Mouse (Mus musculus) hindbrain, embryonic 10.5 days (tissue): Measurements from ENCODE around the gene Gm136. TPM values are rescaled to one million over a fixed set of nuclear protein-coding genes. Genes with fewer than 3 reads are reported as not detected.

Experiments
- DNase-seq: peaks from one replicate; pipeline ENCODE4 v3.0.0-alpha.2; 2017; ENCODE audit warnings: low spot score
- H3K27ac ChIP-seq: fragments of 300-500 bp; sonication (generic); 2 replicates; pipeline ENCODE4 v1.5.1; 2016; ENCODE audit warnings: mild to moderate bottlenecking, moderate library complexity
- H3K27me3 ChIP-seq: fragments of 300-500 bp; sonication (generic); 2 replicates; pipeline ENCODE4 v1.6.1; 2016; ENCODE audit warnings: mild to moderate bottlenecking; ENCODE audit not compliant: poor library complexity, insufficient read depth, severe bottlenecking
- H3K36me3 ChIP-seq: fragments of 300-500 bp; sonication (generic); 2 replicates; pipeline ENCODE4 v1.6.1; 2016; ENCODE audit warnings: mild to moderate bottlenecking, moderate library complexity
- H3K4me1 ChIP-seq: fragments of 300-500 bp; sonication (generic); replicated peaks from 2 replicates; pipeline ENCODE4 v1.6.1; 2016; ENCODE audit warnings: mild to moderate bottlenecking
- H3K4me3 ChIP-seq: fragments of 300-500 bp; sonication (generic); 2 replicates; pipeline ENCODE4 v1.5.1; 2016; ENCODE audit warnings: mild to moderate bottlenecking, moderate library complexity
- H3K9me3 ChIP-seq: fragments of 300-500 bp; sonication (generic); 2 replicates; pipeline ENCODE4 v1.6.1; 2016; ENCODE audit warnings: mild to moderate bottlenecking, moderate library complexity
- WGBS: fragments of 180-500 bp; shearing (Covaris S2); methylation state at CpG from one replicate; pipeline ENCODE4 v1.1.7; 2016; 5-methylcytosine and 5-hydroxymethylcytosine counted together
- polyA plus RNA-seq: library from polyadenylated mRNA; unstranded; fragments of >200 nt; fragmentation: Nextera tagmentation; extraction: Ambion mirVana; gene quantifications from 2 replicates; pipeline ENCODE4 v1.2.1, GENCODE M21; 2016

The Gm136 gene
- polyA plus RNA-seq, 1 experiment from 2014 or later, result not detected

DNA sequence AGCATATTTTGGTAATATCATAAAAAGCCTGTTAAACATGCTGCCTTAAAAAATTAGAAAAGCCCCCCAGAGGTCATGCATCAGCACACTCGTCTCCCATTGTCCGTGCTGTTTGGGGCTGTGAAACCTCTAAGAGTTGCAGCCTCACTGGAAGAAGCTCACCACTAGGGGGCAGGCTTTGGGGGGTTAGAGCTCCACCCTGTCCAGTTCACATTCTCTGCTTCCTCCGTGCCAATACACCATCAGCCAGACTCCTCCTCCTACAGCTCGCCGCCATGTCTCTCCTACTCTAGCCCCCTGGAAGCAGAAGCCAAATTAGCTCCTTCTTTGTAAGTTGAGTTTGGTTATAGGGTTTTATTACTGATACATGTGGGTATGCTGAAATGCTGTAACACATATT, 54.5 kb downstream of the Gm136 start:
- DNase-seq, result peak; percentile 68
- no peaks in the 10 kb centered on the region for H3K36me3 ChIP-seq
- H3K27ac ChIP-seq, result no peak overlapping the region
- H3K9me3 ChIP-seq, result no peaks in the 10 kb centered on the region
- no peaks in the 10 kb centered on the region for H3K4me1 ChIP-seq
- 54% methylated on average over 5 of the region's 5 CpGs for WGBS
- H3K27me3 ChIP-seq, result no peaks in the 10 kb centered on the region
- no peak overlapping the region for H3K4me3 ChIP-seq

Other genes starting within 250 kb of the Gm136 start
- 69.2 and 85.7 TPM in 2 replicates for gene Akirin2, start 205.3 kb downstream of the Gm136 start, polyA plus RNA-seq
- gene Orc3, start 141.3 kb downstream of the Gm136 start, polyA plus RNA-seq, result 82.1 and 95.5 TPM in 2 replicates
- gene Rars2, start 141.3 kb downstream of the Gm136 start, polyA plus RNA-seq, result 67.2 and 69.8 TPM in 2 replicates
- gene Slc35a1, start 68.8 kb downstream of the Gm136 start, polyA plus RNA-seq, result 59.4 and 61.5 TPM in 2 replicates
- gene Cfap206, start 26.1 kb downstream of the Gm136 start, polyA plus RNA-seq, result 1.5 and 3.9 TPM in 2 replicates
- 36.1 and 40.6 TPM in 2 replicates for gene Smim8, start 22.2 kb upstream of the Gm136 start, polyA plus RNA-seq
- gene Zfp292, start 126.7 kb upstream of the Gm136 start, polyA plus RNA-seq, result 21.0 and 22.8 TPM in 2 replicates
- gene Cga, start 137.5 kb upstream of the Gm136 start, polyA plus RNA-seq, result 0.41 and 0.78 TPM in 2 replicates